Mouse (Mus musculus) mouse embryonic stem cell (cell line): Measurements from ENCODE around the gene Wdr91.

Experiments used
- in situ Hi-C, 2 experiments: fragments of 300-500 bp; cut with MboI; formaldehyde crosslinking; loops; 1 replicate in 1 of 2; 3 replicates in 1 of 2; pipeline ENCODE4 v1.14.3; 2019 to 2020; ENCODE audit warnings: low sequenced_read_pairs in 2 of 2, low pct_unique_long_range_greater_than_20kb in 1 of 2, mixed read lengths in 1 of 2; ENCODE audit not compliant: unreplicated experiment in 1 of 2

The Wdr91 gene

GRCm38 (mm10) chr6:34921941-34922340 is 11.3 kb upstream of the Wdr91 start:
- in situ Hi-C loops = loop anchor here in 1 of 2 experiments (10.0 to 25.0 kb wide), 2 partner anchors 147 to 410 kb away; no protein-coding TSS in a partner anchor

GRCm38 (mm10) chr6:34920631-34921030 is 10.0 kb upstream of the Wdr91 start:
- in situ Hi-C loops = loop anchor here in 1 of 2 experiments (10.0 to 25.0 kb wide), 2 partner anchors 146 to 408 kb away; no protein-coding TSS in a partner anchor

GRCm38 (mm10) chr6:34919956-34920355 is 9.3 kb upstream of the Wdr91 start, which contains the start of gene Stra8:
Gene Stra8 (plus strand): TSS chr6:34920163.
- in situ Hi-C loops = loop anchor here in 1 of 2 experiments (10.0 to 25.0 kb wide), 2 partner anchors 145 to 408 kb away; no protein-coding TSS in a partner anchor

GRCm38 (mm10) chr6:34919146-34919545 is 8.5 kb upstream of the Wdr91 start:
- in situ Hi-C loops = loop anchor here in 1 of 2 experiments (25.0 kb wide), 1 partner anchor 407 kb away; no protein-coding TSS in a partner anchor

- in situ Hi-C loops = loop anchor here in 1 of 2 experiments (25.0 kb wide), 1 partner anchor 402 kb away; no protein-coding TSS in a partner anchor
Observed at GRCm38 (mm10) chr6:34914462-34914861, 3.8 kb upstream of the Wdr91 start.

- in situ Hi-C loops = loop anchor here in 1 of 2 experiments (25.0 kb wide), 1 partner anchor 401 kb away; no protein-coding TSS in a partner anchor
Observed at GRCm38 (mm10) chr6:34913341-34914040, 2.8 kb upstream of the Wdr91 start.

- in situ Hi-C loops = loop anchor here in 1 of 2 experiments (25.0 kb wide), 1 partner anchor 397 kb away; no protein-coding TSS in a partner anchor
Observed at GRCm38 (mm10) chr6:34909631-34910345, 888 bp downstream of the Wdr91 start.

GRCm38 (mm10) chr6:34907696-34908260 is 2.9 kb downstream of the Wdr91 start:
- in situ Hi-C loops = loop anchor here in 1 of 2 experiments (25.0 kb wide), 1 partner anchor 395 kb away; no protein-coding TSS in a partner anchor

GRCm38 (mm10) chr6:34907121-34907614 is 3.5 kb downstream of the Wdr91 start:
- in situ Hi-C loops = loop anchor here in 1 of 2 experiments (25.0 kb wide), 1 partner anchor 395 kb away; no protein-coding TSS in a partner anchor

- in situ Hi-C loops = loop anchor here in 1 of 2 experiments (25.0 kb wide), 1 partner anchor 394 kb away; no protein-coding TSS in a partner anchor
Observed at GRCm38 (mm10) chr6:34906661-34907060, 4.0 kb downstream of the Wdr91 start.

- in situ Hi-C loops = loop anchor here in 1 of 2 experiments (25.0 kb wide), 1 partner anchor 394 kb away; no protein-coding TSS in a partner anchor
Observed at GRCm38 (mm10) chr6:34906125-34906524, 4.6 kb downstream of the Wdr91 start.

GRCm38 (mm10) chr6:34904361-34904760 is 6.3 kb downstream of the Wdr91 start:
- in situ Hi-C loops = loop anchor here in 1 of 2 experiments (25.0 kb wide), 1 partner anchor 392 kb away; no protein-coding TSS in a partner anchor

GRCm38 (mm10) chr6:34903851-34904250 is 6.8 kb downstream of the Wdr91 start:
- in situ Hi-C loops = loop anchor here in 1 of 2 experiments (25.0 kb wide), 1 partner anchor 392 kb away; no protein-coding TSS in a partner anchor

GRCm38 (mm10) chr6:34903441-34903840 is 7.2 kb downstream of the Wdr91 start:
- in situ Hi-C loops = loop anchor here in 1 of 2 experiments (25.0 kb wide), 1 partner anchor 391 kb away; no protein-coding TSS in a partner anchor

GRCm38 (mm10) chr6:34902578-34902977 is 8.1 kb downstream of the Wdr91 start:
- in situ Hi-C loops = loop anchor here in 1 of 2 experiments (25.0 kb wide), 1 partner anchor 390 kb away; no protein-coding TSS in a partner anchor

GRCm38 (mm10) chr6:34901911-34902444 is 8.7 kb downstream of the Wdr91 start:
- in situ Hi-C loops = loop anchor here in 1 of 2 experiments (25.0 kb wide), 1 partner anchor 390 kb away; no protein-coding TSS in a partner anchor

- in situ Hi-C loops = loop anchor here in 1 of 2 experiments (25.0 kb wide), 1 partner anchor 389 kb away; no protein-coding TSS in a partner anchor
Observed at GRCm38 (mm10) chr6:34900990-34901389, 9.7 kb downstream of the Wdr91 start.
